Mouse (Mus musculus) kidney, embryonic 16.5 days (tissue): ENCODE measurements around the gene Fam180a. TPM values are rescaled to one million over a fixed set of nuclear protein-coding genes. Genes with fewer than 3 reads are reported as not detected.
"Not testable (repeated sequence)": the region's sequence is repeated elsewhere in the genome, so short reads cannot be mapped to it uniquely, and the experiment has no call there.

Source experiments
- ATAC-seq: fragments of 200-750 bp; cut with Nextera tagmentation; 2 replicates; pipeline ENCODE4 v1.8.0; 2017; ENCODE audit warnings: moderate TSS enrichment; ENCODE audit not compliant: low FRiP score, low TSS enrichment
- H3K27ac ChIP-seq: fragments of 300-500 bp; sonication (generic); 2 replicates; pipeline ENCODE4 v1.5.1; 2014; ENCODE audit warnings: low read length
- H3K27me3 ChIP-seq: fragments of 300-500 bp; sonication (generic); 2 replicates; pipeline ENCODE4 v1.6.1; 2014; ENCODE audit warnings: low read length, control low read depth, mixed read lengths; ENCODE audit not compliant: insufficient read depth
- H3K36me3 ChIP-seq: fragments of 300-500 bp; sonication (generic); 2 replicates; pipeline ENCODE4 v1.6.1; 2014; ENCODE audit warnings: low read length, control low read depth, mixed read lengths; ENCODE audit not compliant: insufficient read depth
- H3K4me1 ChIP-seq: fragments of 300-500 bp; sonication (generic); 2 replicates; pipeline ENCODE4 v1.6.1; 2014; ENCODE audit warnings: low read length, control low read depth, mixed read lengths; ENCODE audit not compliant: insufficient read depth
- H3K4me2 ChIP-seq: fragments of 300-500 bp; sonication (generic); replicated peaks from 2 replicates; pipeline ENCODE4 v1.6.1; 2014; ENCODE audit warnings: low read depth, low read length
- H3K4me3 ChIP-seq: fragments of 300-500 bp; sonication (generic); 2 replicates; pipeline ENCODE4 v1.5.1; 2014; ENCODE audit warnings: mild to moderate bottlenecking, low read length
- H3K9ac ChIP-seq: fragments of 300-500 bp; sonication (generic); replicated peaks from 2 replicates; pipeline ENCODE4 v1.6.1; 2014; ENCODE audit warnings: low read length
- H3K9me3 ChIP-seq: fragments of 300-500 bp; sonication (generic); 2 replicates; pipeline ENCODE4 v1.6.1; 2016; ENCODE audit warnings: low read length, control low read depth
- WGBS: fragments of 180-500 bp; shearing (Covaris S2); extraction: QIAGEN DNeasy Blood & Tissue Kit; methylation state at CpG from one replicate; pipeline ENCODE4 v1.1.7; 2014; 5-methylcytosine and 5-hydroxymethylcytosine counted together
- polyA plus RNA-seq: library from polyadenylated mRNA; unstranded; fragments of >200 nt; fragmentation: Nextera tagmentation; extraction: Ambion mirVana; gene quantifications from 2 replicates; pipeline ENCODE4 v1.2.1, GENCODE M21; 2015

Gene Fam180a
- polyA plus RNA-seq: 0.18 and 0.45 TPM in 2 replicates

- H3K4me3 ChIP-seq: no peak within 1 kb of the TSS
- H3K36me3 ChIP-seq: no peaks in the 10 kb centered on the region
- no peak within 1 kb of the TSS for H3K4me2 ChIP-seq
- ATAC-seq: no peak
- no peaks in the 10 kb centered on the region for H3K4me1 ChIP-seq
- H3K27me3 ChIP-seq: no peaks in the 10 kb centered on the region
- no peak within 1 kb of the TSS for H3K27ac ChIP-seq
- no peaks in the 10 kb centered on the region for H3K9me3 ChIP-seq
- 60% methylated on average over 9 of the region's 9 CpGs for WGBS
- no peak within 1 kb of the TSS for H3K9ac ChIP-seq
Observed at GRCm38 (mm10) chr6:35326111-35326515, at the start of gene Fam180a. Fam180a (minus strand) TSS chr6:35326141.

- no peaks in the 10 kb centered on the region for H3K27me3 ChIP-seq
- 93% methylated on average over 10 of the region's 10 CpGs for WGBS
- no peak overlapping the region for H3K9ac ChIP-seq
- H3K4me3 ChIP-seq: no peak overlapping the region
- no peak for ATAC-seq
- H3K4me1 ChIP-seq: no peaks in the 10 kb centered on the region
- no peak overlapping the region for H3K4me2 ChIP-seq
- no peaks in the 10 kb centered on the region for H3K9me3 ChIP-seq
- H3K27ac ChIP-seq: no peak overlapping the region
- no peaks in the 10 kb centered on the region for H3K36me3 ChIP-seq
Observed at GRCm38 (mm10) chr6:35374052-35374451, 48.1 kb upstream of the Fam180a start.

GRCm38 (mm10) chr6:35370356-35370755, 44.4 kb upstream of the Fam180a start:
- Histone ChIP-seq H3K9me3 (no peaks in the 10 kb centered on the region), H3K27me3 (no peaks in the 10 kb centered on the region), H3K4me3 (no peak overlapping the region), H3K36me3 (no peaks in the 10 kb centered on the region), H3K27ac (no peak overlapping the region), H3K4me1 (no peaks in the 10 kb centered on the region), H3K9ac (no peak overlapping the region), H3K4me2 (no peak overlapping the region)
- no peak for ATAC-seq
- 92% methylated on average over 7 of the region's 7 CpGs for WGBS

- not testable (repeated sequence) for H3K4me1 ChIP-seq, H3K9me3 ChIP-seq, H3K4me2 ChIP-seq, H3K27me3 ChIP-seq, ATAC-seq, H3K27ac ChIP-seq, H3K4me3 ChIP-seq, H3K36me3 ChIP-seq, H3K9ac ChIP-seq
- WGBS: 88% methylated on average over 14 of the region's 18 CpGs
Observed at GRCm38 (mm10) chr6:35369578-35370282, 43.8 kb upstream of the Fam180a start.

GRCm38 (mm10) chr6:35362596-35362995, 36.7 kb upstream of the Fam180a start:
- no peak overlapping the region for H3K4me2 ChIP-seq
- H3K9ac ChIP-seq: no peak overlapping the region
- no peak overlapping the region for H3K4me3 ChIP-seq
- WGBS: 61% methylated on average over 9 of the region's 9 CpGs
- H3K36me3 ChIP-seq: no peaks in the 10 kb centered on the region
- no peaks in the 10 kb centered on the region for H3K27me3 ChIP-seq
- no peak overlapping the region for H3K27ac ChIP-seq
- H3K9me3 ChIP-seq: 0 out of 2 replicates have a peak, but pooled peaks cover 3% of the 10 kb centered on the region
- no peak for ATAC-seq
- no peaks in the 10 kb centered on the region for H3K4me1 ChIP-seq

GRCm38 (mm10) chr6:35355320-35355719, 29.4 kb upstream of the Fam180a start:
- H3K4me1 ChIP-seq: peaks cover 22% of the 10 kb centered on the region
- no peak for ATAC-seq
- no peak overlapping the region for H3K4me3 ChIP-seq
- 0 out of 2 replicates have a peak, but pooled peaks cover 3% of the 10 kb centered on the region for H3K9me3 ChIP-seq
- H3K36me3 ChIP-seq: no peaks in the 10 kb centered on the region
- H3K27ac ChIP-seq: no peak overlapping the region
- no peak overlapping the region for H3K9ac ChIP-seq
- 93% methylated on average over 3 of the region's 3 CpGs for WGBS
- no peaks in the 10 kb centered on the region for H3K27me3 ChIP-seq
- H3K4me2 ChIP-seq: no peak overlapping the region

- ATAC-seq: no peak
Observed at GRCm38 (mm10) chr6:35354622-35354998, 28.7 kb upstream of the Fam180a start.

GRCm38 (mm10) chr6:35353846-35354621, 28.1 kb upstream of the Fam180a start:
- H3K4me1 ChIP-seq: peaks cover 27% of the 10 kb centered on the region
- no peak overlapping the region for H3K27ac ChIP-seq
- no peak overlapping the region for H3K4me3 ChIP-seq
- H3K27me3 ChIP-seq: no peaks in the 10 kb centered on the region
- no peaks in the 10 kb centered on the region for H3K36me3 ChIP-seq
- WGBS: 17% methylated on average over 17 of the region's 18 CpGs
- peak overlapping the region; percentile 27; the same call in 1 of the 2 replicates for H3K4me2 ChIP-seq
- ATAC-seq: no peak
- H3K9ac ChIP-seq: no peak overlapping the region
- H3K9me3 ChIP-seq: 0 out of 2 replicates have a peak, but pooled peaks cover 2% of the 10 kb centered on the region

More at GRCm38 (mm10) chr6:35354622-35354998, 28.7 kb upstream of the Fam180a start:
- Histone ChIP-seq H3K4me3 (no peak overlapping the region), H3K4me1 (peaks cover 27% of the 10 kb centered on the region), H3K36me3 (no peaks in the 10 kb centered on the region), H3K9me3 (0 out of 2 replicates have a peak, but pooled peaks cover 3% of the 10 kb centered on the region), H3K9ac (no peak overlapping the region), H3K4me2 (no peak overlapping the region; the same call in 1 of the 2 replicates), H3K27me3 (no peaks in the 10 kb centered on the region), H3K27ac (no peak overlapping the region)
- 29% methylated on average over 6 of the region's 6 CpGs for WGBS

GRCm38 (mm10) chr6:35353416-35353815, 27.5 kb upstream of the Fam180a start:
- H3K27ac ChIP-seq: no peak overlapping the region
- 55% methylated on average over 5 of the region's 5 CpGs for WGBS
- H3K4me1 ChIP-seq: peaks cover 27% of the 10 kb centered on the region
- ATAC-seq: no peak
- H3K4me3 ChIP-seq: no peak overlapping the region
- H3K9ac ChIP-seq: no peak overlapping the region
- H3K4me2 ChIP-seq: no peak overlapping the region; the same call in 1 of the 2 replicates
- no peaks in the 10 kb centered on the region for H3K36me3 ChIP-seq
- H3K27me3 ChIP-seq: no peaks in the 10 kb centered on the region
- H3K9me3 ChIP-seq: no peaks in the 10 kb centered on the region

GRCm38 (mm10) chr6:35352867-35353266, 26.9 kb upstream of the Fam180a start:
- no peaks in the 10 kb centered on the region for H3K9me3 ChIP-seq
- no peaks in the 10 kb centered on the region for H3K27me3 ChIP-seq
- H3K4me3 ChIP-seq: no peak overlapping the region
- H3K27ac ChIP-seq: no peak overlapping the region
- no peaks in the 10 kb centered on the region for H3K36me3 ChIP-seq
- H3K4me1 ChIP-seq: peaks cover 27% of the 10 kb centered on the region
- H3K4me2 ChIP-seq: no peak overlapping the region
- H3K9ac ChIP-seq: no peak overlapping the region
- ATAC-seq: no peak
- 83% methylated on average over 8 of the region's 8 CpGs for WGBS
